Mouse (Mus musculus) embryonic fibroblast, embryonic 13.5 days (primary cell): Measurements from ENCODE around the gene Csrp1.

Experiments
- CTCF ChIP-seq: IDR thresholded peaks from 2 replicates; pipeline ENCODE4 v1.5.1; 2011; ENCODE audit warnings: mild to moderate bottlenecking, control low read depth, low read length, moderate library complexity, borderline replicate concordance; ENCODE audit not compliant: insufficient read depth
- POLR2A ChIP-seq: IDR thresholded peaks from 2 replicates; pipeline ENCODE4 v1.6.1; 2011; ENCODE audit warnings: low read depth, mild to moderate bottlenecking, control low read depth, low read length, moderate library complexity

DNA sequence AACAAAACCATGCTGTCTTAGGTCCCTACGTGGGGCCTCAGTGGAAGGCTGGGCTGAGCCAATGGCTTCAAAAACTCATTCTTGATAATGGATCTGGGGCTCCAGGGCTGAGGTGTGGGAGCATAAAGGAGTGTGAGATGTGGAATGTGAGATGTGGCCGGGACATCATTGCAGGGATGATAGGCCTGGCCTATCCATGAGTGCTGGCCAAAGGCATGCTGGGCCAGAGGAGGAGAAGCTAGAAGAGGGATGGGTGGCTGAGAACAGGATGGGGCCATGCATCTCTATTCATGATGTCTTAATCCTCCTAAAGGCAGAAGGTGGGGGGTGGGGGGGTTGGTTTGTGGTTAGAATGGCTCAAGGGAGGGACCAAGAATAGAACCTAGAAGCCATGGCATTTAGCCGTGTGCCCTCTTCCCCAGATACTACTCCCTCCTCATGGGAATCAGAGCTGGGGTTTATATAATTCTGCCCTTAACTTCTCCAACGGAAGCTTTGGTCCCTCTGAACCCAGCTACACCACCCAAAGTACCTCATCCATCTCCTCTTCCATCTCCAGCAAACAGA is 47.5 kb downstream of the Csrp1 start:
- TF ChIP-seq CTCF (no peak), POLR2A (no peak; the same call in 1 of the 2 replicates)
